Mouse (Mus musculus) lung, postnatal 0 days (tissue): ENCODE data around the gene Nsun2.

Experiments used
- CTCF ChIP-seq: IDR thresholded peaks from 2 replicates; pipeline ENCODE4 v1.5.1; 2016; ENCODE audit warnings: antibody characterized with exemption, mild to moderate bottlenecking
- EP300 ChIP-seq: IDR thresholded peaks from 2 replicates; pipeline ENCODE4 v1.6.1; 2016; ENCODE audit warnings: antibody characterized with exemption, mild to moderate bottlenecking, control low read depth

DNA sequence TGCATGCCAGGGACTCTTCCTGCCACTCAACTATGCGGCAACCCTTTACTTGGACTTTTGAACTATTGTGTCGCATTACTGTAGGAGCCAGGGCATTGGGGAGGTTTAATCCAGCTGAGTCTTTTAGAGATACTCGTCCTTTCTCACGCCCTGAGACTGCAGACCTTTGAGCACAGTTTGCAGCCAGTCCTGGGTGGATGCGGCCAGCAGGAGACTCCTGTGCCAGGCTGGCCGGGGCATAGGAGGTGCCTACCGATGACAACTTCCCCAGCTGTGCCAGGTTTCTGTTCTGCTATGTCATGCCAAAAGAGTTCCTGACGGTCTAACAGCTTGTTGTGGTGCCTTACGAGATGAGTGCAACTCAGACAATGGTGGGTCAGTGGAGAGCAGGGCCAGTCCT lies 35.7 kb downstream of the Nsun2 start:
- TF ChIP-seq CTCF (no peak), EP300 (no peak)
